Mouse (Mus musculus): ENCODE results near the gene Tmprss13. TPM values are rescaled to one million over a fixed set of nuclear protein-coding genes. Genes with fewer than 3 reads are reported as not detected.
A peak's percentile ranks its signal among the peaks of the same experiment; 100 is the strongest.

Tmprss13 gene
- polyA plus RNA-seq, 1 experiment from 2014 or later, result not detected

GRCm38 (mm10) chr9:45368341-45368901 lies 49.5 kb downstream of the Tmprss13 start:
- Histone ChIP-seq H3K4me3 (replicated peaks) (no peak overlapping the region), H3K4me2 (no peak overlapping the region), H3K27me3 (peaks cover 50% of the 10 kb centered on the region), H3K36me3 (no peaks in the 10 kb centered on the region), H3K27ac (no peak overlapping the region), H3K9ac (no peak overlapping the region), H3K4me1 (replicated peaks) (no peaks in the 10 kb centered on the region), H3K9me3 (replicated peaks) (no peaks in the 10 kb centered on the region)
- WGBS (ENCODE audit: insufficient replicate concordance), result 40% methylated on average over 5 of the region's 5 CpGs
- ATAC-seq (ENCODE audit: low read depth) (no peak), DNase-seq (no peak)

- ATAC-seq (ENCODE audit: low read depth), result no peak
- WGBS (ENCODE audit: insufficient replicate concordance), result 3% methylated on average over 28 of the region's 28 CpGs
Measured at GRCm38 (mm10) chr9:45370117-45370561, 51.2 kb downstream of the Tmprss13 start, which contains the start of gene Fxyd6. Fxyd6 (plus strand) TSS chr9:45370185.

GRCm38 (mm10) chr9:45370616-45371336 lies 51.9 kb downstream of the Tmprss13 start:
- H3K9ac ChIP-seq, result no peak overlapping the region
- ATAC-seq (ENCODE audit: low read depth) (no peak), DNase-seq (no peak)

More at GRCm38 (mm10) chr9:45370117-45370561, 51.2 kb downstream of the Tmprss13 start, which contains the start of gene Fxyd6:
- Histone ChIP-seq H3K27ac (no peak within 1 kb of the TSS), H3K4me3 (replicated peaks) (peak within 1 kb of the TSS; percentile 38), H3K36me3 (no peaks in the 10 kb centered on the region), H3K9me3 (replicated peaks) (no peaks in the 10 kb centered on the region), H3K9ac (0 out of 2 replicates have a peak within 1 kb of the TSS, but pooled peaks have one; percentile 10), H3K27me3 (peaks cover 50% of the 10 kb centered on the region), H3K4me1 (replicated peaks) (no peaks in the 10 kb centered on the region), H3K4me2 (peak within 1 kb of the TSS; percentile 57)
- no peak for DNase-seq

GRCm38 (mm10) chr9:45371337-45371707 lies 52.4 kb downstream of the Tmprss13 start:
- Histone ChIP-seq H3K9me3 (replicated peaks) (no peaks in the 10 kb centered on the region), H3K4me2 (0 out of 2 replicates have a peak overlapping the region, but pooled peaks have one; percentile 57), H3K4me3 (replicated peaks) (no peak overlapping the region), H3K9ac (no peak overlapping the region), H3K4me1 (replicated peaks) (no peaks in the 10 kb centered on the region), H3K27ac (no peak overlapping the region), H3K27me3 (peaks cover 50% of the 10 kb centered on the region), H3K36me3 (no peaks in the 10 kb centered on the region)
- ATAC-seq (ENCODE audit: low read depth) (no peak), DNase-seq (no peak)
- WGBS (ENCODE audit: insufficient replicate concordance), result 32% methylated on average over 2 of the region's 2 CpGs

More at GRCm38 (mm10) chr9:45370616-45371336, 51.9 kb downstream of the Tmprss13 start:
- Histone ChIP-seq H3K4me2 (peak overlapping the region; percentile 57), H3K4me1 (replicated peaks) (no peaks in the 10 kb centered on the region), H3K27me3 (peaks cover 50% of the 10 kb centered on the region), H3K4me3 (replicated peaks) (peak overlapping the region; percentile 38), H3K27ac (no peak overlapping the region), H3K36me3 (no peaks in the 10 kb centered on the region), H3K9me3 (replicated peaks) (no peaks in the 10 kb centered on the region)
- WGBS (ENCODE audit: insufficient replicate concordance), result 16% methylated on average over 25 of the region's 25 CpGs

GRCm38 (mm10) chr9:45373896-45374295 lies 55.0 kb downstream of the Tmprss13 start:
- Histone ChIP-seq H3K27ac (no peak overlapping the region), H3K4me1 (replicated peaks) (no peaks in the 10 kb centered on the region), H3K9ac (no peak overlapping the region), H3K36me3 (no peaks in the 10 kb centered on the region), H3K9me3 (replicated peaks) (no peaks in the 10 kb centered on the region), H3K4me2 (no peak overlapping the region), H3K4me3 (replicated peaks) (no peak overlapping the region), H3K27me3 (peaks cover 34% of the 10 kb centered on the region)
- DNase-seq, result no peak
- WGBS (ENCODE audit: insufficient replicate concordance), result 41% methylated on average over 3 of the region's 3 CpGs
- no peak for ATAC-seq (ENCODE audit: low read depth)

GRCm38 (mm10) chr9:45374988-45375502 lies 56.1 kb downstream of the Tmprss13 start:
- H3K27ac ChIP-seq, result no peak overlapping the region
- DNase-seq (no peak), ATAC-seq (ENCODE audit: low read depth) (no peak)
- 63% methylated on average over 6 of the region's 6 CpGs for WGBS (ENCODE audit: insufficient replicate concordance)
- peaks cover 22% of the 10 kb centered on the region for H3K27me3 ChIP-seq
- H3K4me3 ChIP-seq (replicated peaks), result no peak overlapping the region
- H3K4me1 ChIP-seq (replicated peaks), result no peaks in the 10 kb centered on the region
- H3K9me3 ChIP-seq (replicated peaks), result no peaks in the 10 kb centered on the region
- H3K4me2 ChIP-seq, result no peak overlapping the region
- H3K36me3 ChIP-seq, result no peaks in the 10 kb centered on the region
- H3K9ac ChIP-seq, result no peak overlapping the region

- Histone ChIP-seq H3K27me3 (peaks cover 9% of the 10 kb centered on the region), H3K4me2 (no peak overlapping the region), H3K36me3 (no peaks in the 10 kb centered on the region), H3K4me3 (replicated peaks) (no peak overlapping the region), H3K9ac (no peak overlapping the region), H3K4me1 (replicated peaks) (no peaks in the 10 kb centered on the region), H3K9me3 (replicated peaks) (no peaks in the 10 kb centered on the region), H3K27ac (no peak overlapping the region)
- ATAC-seq (ENCODE audit: low read depth), result no peak
- WGBS (ENCODE audit: insufficient replicate concordance), result 40% methylated on average over 4 of the region's 4 CpGs
- DNase-seq, result no peak
Measured at GRCm38 (mm10) chr9:45376427-45376826, 57.5 kb downstream of the Tmprss13 start.

- Histone ChIP-seq H3K4me3 (replicated peaks) (no peak overlapping the region), H3K27ac (no peak overlapping the region), H3K9ac (no peak overlapping the region), H3K27me3 (peaks cover 4% of the 10 kb centered on the region), H3K36me3 (no peaks in the 10 kb centered on the region), H3K4me1 (replicated peaks) (no peaks in the 10 kb centered on the region), H3K9me3 (replicated peaks) (no peaks in the 10 kb centered on the region), H3K4me2 (no peak overlapping the region)
- DNase-seq (no peak), ATAC-seq (ENCODE audit: low read depth) (no peak)
- WGBS (ENCODE audit: insufficient replicate concordance), result 58% methylated on average over 2 of the region's 2 CpGs
Measured at GRCm38 (mm10) chr9:45376883-45377282, 58.0 kb downstream of the Tmprss13 start.

- Histone ChIP-seq H3K4me3 (replicated peaks) (no peak overlapping the region), H3K9me3 (replicated peaks) (no peaks in the 10 kb centered on the region), H3K9ac (no peak overlapping the region), H3K4me2 (no peak overlapping the region), H3K27ac (no peak overlapping the region), H3K4me1 (replicated peaks) (no peaks in the 10 kb centered on the region), H3K36me3 (no peaks in the 10 kb centered on the region), H3K27me3 (no peaks in the 10 kb centered on the region)
- WGBS (ENCODE audit: insufficient replicate concordance), result 49% methylated on average over 10 of the region's 10 CpGs
- DNase-seq (no peak), ATAC-seq (ENCODE audit: low read depth) (no peak)
Measured at GRCm38 (mm10) chr9:45380411-45381251, 61.7 kb downstream of the Tmprss13 start.

- WGBS (ENCODE audit: insufficient replicate concordance), result 54% methylated on average over 5 of the region's 5 CpGs
- H3K4me3 ChIP-seq (replicated peaks), result no peak overlapping the region
- no peak for DNase-seq
Measured at GRCm38 (mm10) chr9:45382336-45382735, 63.4 kb downstream of the Tmprss13 start.

GRCm38 (mm10) chr9:45382834-45383233 lies 63.9 kb downstream of the Tmprss13 start:
- Histone ChIP-seq H3K4me2 (no peak overlapping the region), H3K9me3 (replicated peaks) (no peaks in the 10 kb centered on the region), H3K27ac (no peak overlapping the region), H3K27me3 (no peaks in the 10 kb centered on the region), H3K4me1 (replicated peaks) (no peaks in the 10 kb centered on the region), H3K9ac (no peak overlapping the region), H3K4me3 (replicated peaks) (no peak overlapping the region), H3K36me3 (no peaks in the 10 kb centered on the region)
- ATAC-seq (ENCODE audit: low read depth), result no peak
- whole genome bisulfite sequencing (ENCODE audit: insufficient replicate concordance), result 62% methylated on average over 5 of the region's 5 CpGs
- DNase-seq, result no peak

More at GRCm38 (mm10) chr9:45382336-45382735, 63.4 kb downstream of the Tmprss13 start:
- H3K36me3 ChIP-seq, result no peaks in the 10 kb centered on the region
- H3K9me3 ChIP-seq (replicated peaks), result no peaks in the 10 kb centered on the region
- H3K9ac ChIP-seq, result no peak overlapping the region
- H3K27me3 ChIP-seq, result no peaks in the 10 kb centered on the region
- no peak overlapping the region for H3K4me2 ChIP-seq
- no peaks in the 10 kb centered on the region for H3K4me1 ChIP-seq (replicated peaks)
- ATAC-seq (ENCODE audit: low read depth), result no peak
- H3K27ac ChIP-seq, result no peak overlapping the region
